Mouse (Mus musculus) left cerebral cortex, adult 18-20 months (tissue): ENCODE data around the gene Ttc30a2. TPM values are rescaled to one million over a fixed set of nuclear protein-coding genes. Genes with fewer than 3 reads are reported as not detected.

Experiments
- DNase-seq, 2 experiments: peaks; one replicate each; pipeline ENCODE4 v3.0.0; 2021 to 2022; ENCODE audit warnings: low spot score in 2 of 2, mixed read lengths in 1 of 2
- total RNA-seq, 2 experiments: library from RNA; stranded (reverse); gene quantifications; 2 replicates each; pipeline ENCODE4 v1.2.3; 2021

Gene Ttc30a2
- total RNA-seq, 2 experiments from 2014 or later: 0.37 to 0.49 TPM

- no peak for DNase-seq
Observed at GRCm38 (mm10) chr2:75929786-75930444, 48.1 kb downstream of the Ttc30a2 start.

- DNase-seq: no peak
Observed at GRCm38 (mm10) chr2:75929141-75929540, 48.8 kb downstream of the Ttc30a2 start.

- DNase-seq: peak in 1 of 2 experiments; percentile 18
Observed at GRCm38 (mm10) chr2:75928011-75928410, 50.0 kb downstream of the Ttc30a2 start.

- no peak for DNase-seq
Observed at GRCm38 (mm10) chr2:75926061-75926460, 51.9 kb downstream of the Ttc30a2 start.

Other genes with a start within 250 kb of the Ttc30a2 start
- gene Agps, start 146.0 kb downstream of the Ttc30a2 start, total RNA-seq: 10 to 100 TPM; 35.7 to 39.7 TPM
- gene Ttc30b, start 39.6 kb downstream of the Ttc30a2 start, total RNA-seq: 10 to 100 TPM; 11.1 to 12.4 TPM
- gene Ttc30a1, start 3.8 kb upstream of the Ttc30a2 start, total RNA-seq: 1 to 10 TPM; 2.4 to 2.5 TPM